Mouse (Mus musculus): ENCODE results near the gene Prl8a8. TPM values are rescaled to one million over a fixed set of nuclear protein-coding genes. Genes with fewer than 3 reads are reported as not detected.

The Prl8a8 gene
- not detected in 2 replicates for polyA plus RNA-seq (2016; fragmentation: Nextera tagmentation; extraction: Ambion mirVana)

DNA sequence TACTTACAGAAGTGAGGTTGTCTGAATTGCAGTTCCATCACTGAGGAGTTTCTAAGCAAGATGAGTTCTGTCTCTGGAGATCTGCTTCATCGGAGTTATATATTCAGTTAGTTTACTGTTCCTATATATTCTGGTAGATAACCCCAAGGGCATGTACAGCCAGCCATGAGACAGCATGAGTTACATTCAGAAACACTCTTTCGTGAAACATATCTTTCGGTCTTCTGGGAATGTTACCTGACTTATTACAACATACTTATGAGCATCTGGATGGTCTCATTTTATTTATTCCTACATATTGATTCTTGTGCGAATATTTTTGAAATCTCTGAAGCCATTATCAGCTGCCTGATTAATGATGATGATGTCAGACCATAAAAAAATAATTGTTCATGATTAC is at the start of gene Prl8a8:
TSS of gene Prl8a8 (minus strand) at position 101 of the 400 bp plus-strand sequence.
- ATAC-seq: no peak
- Histone ChIP-seq H3K9me3 (replicated peaks) (no peaks in the 10 kb centered on the region), H3K27ac (no peak within 1 kb of the TSS), H3K9ac (no peak within 1 kb of the TSS), H3K4me3 (no peak within 1 kb of the TSS), H3K4me1 (no peaks in the 10 kb centered on the region), H3K4me2 (no peak within 1 kb of the TSS), H3K27me3 (replicated peaks) (no peaks in the 10 kb centered on the region), H3K36me3 (no peaks in the 10 kb centered on the region)
- 73% methylated on average over 4 of the region's 4 CpGs for WGBS (ENCODE audit: insufficient replicate concordance)

DNA sequence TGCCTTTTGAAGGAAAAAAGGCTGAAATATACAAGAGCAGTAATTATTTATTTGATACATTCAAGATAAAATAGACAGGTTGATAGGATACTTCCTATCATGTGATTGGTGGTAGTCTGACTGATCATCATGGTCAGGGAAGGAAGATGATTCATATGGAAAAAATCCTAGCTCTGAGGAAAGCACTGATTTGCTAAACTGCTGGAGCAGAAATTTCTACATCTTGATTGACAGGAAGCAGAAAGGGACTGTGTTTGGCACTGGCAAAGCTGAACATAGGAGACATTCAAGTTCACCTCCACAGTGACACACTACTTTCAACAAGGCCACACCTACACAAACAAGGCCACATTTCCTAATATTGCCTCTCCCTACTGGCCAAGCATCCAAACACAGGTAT is 40.3 kb upstream of the Prl8a8 start:
- no peak overlapping the region for H3K4me3 ChIP-seq
- H3K36me3 ChIP-seq: no peaks in the 10 kb centered on the region
- no peak overlapping the region for H3K9ac ChIP-seq
- no peaks in the 10 kb centered on the region for H3K27me3 ChIP-seq (replicated peaks)
- no peaks in the 10 kb centered on the region for H3K4me1 ChIP-seq
- no peak for ATAC-seq
- no peak overlapping the region for H3K4me2 ChIP-seq
- H3K27ac ChIP-seq: no peak overlapping the region
- no peaks in the 10 kb centered on the region for H3K9me3 ChIP-seq (replicated peaks)

DNA sequence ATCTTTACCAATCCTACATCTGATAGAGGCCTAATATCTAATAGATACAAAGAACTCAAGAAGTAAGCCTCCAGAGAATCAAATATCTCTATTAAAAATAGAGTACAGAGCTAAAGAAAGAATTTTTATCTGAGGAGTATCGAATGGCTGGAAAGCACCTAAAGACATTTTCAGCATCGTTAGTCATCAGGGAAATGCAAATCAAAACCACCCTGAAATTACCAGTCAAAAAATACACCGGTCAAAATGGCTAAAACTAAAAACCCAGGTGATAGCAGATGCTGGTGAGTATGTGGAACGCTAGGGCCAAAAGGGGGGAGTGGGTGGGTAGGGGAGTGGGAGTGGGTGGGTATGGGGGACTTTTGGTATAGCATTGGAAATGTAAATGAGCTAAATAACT is 10.1 kb upstream of the Prl8a8 start:
- Histone ChIP-seq H3K27ac (no peak overlapping the region), H3K4me1 (no peaks in the 10 kb centered on the region), H3K4me2 (no peak overlapping the region), H3K9ac (no peak overlapping the region), H3K4me3 (no peak overlapping the region), H3K9me3 (replicated peaks) (no peaks in the 10 kb centered on the region), H3K27me3 (replicated peaks) (no peaks in the 10 kb centered on the region), H3K36me3 (no peaks in the 10 kb centered on the region)
- no peak for ATAC-seq
- 58% methylated on average over 4 of the region's 4 CpGs for WGBS (ENCODE audit: insufficient replicate concordance)

DNA sequence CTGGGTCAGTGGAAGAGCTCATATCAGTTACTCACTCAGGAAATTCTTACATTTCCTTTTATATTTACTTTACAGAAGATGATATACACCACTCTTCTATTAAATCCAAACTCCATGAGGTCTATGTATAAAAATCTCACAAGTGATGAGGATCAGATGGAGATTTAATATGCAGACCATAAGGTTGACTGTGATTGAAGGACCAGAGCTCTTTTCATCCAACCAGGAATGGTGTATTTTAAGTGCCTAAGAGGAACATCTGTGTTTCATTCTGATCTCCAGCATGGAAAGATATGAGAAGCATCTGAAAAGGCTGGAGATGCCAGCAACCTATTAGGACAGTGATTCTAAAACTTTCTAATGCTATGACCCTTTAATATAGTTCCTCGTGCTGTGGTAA is 5.4 kb downstream of the Prl8a8 start:
- no peak overlapping the region for H3K27ac ChIP-seq
- no peak overlapping the region for H3K4me2 ChIP-seq
- no peak overlapping the region for H3K4me3 ChIP-seq
- 74% methylated on average over 1 of the region's 1 CpGs for WGBS (ENCODE audit: insufficient replicate concordance)
- no peak for ATAC-seq
- no peaks in the 10 kb centered on the region for H3K36me3 ChIP-seq
- H3K9me3 ChIP-seq (replicated peaks): no peaks in the 10 kb centered on the region
- H3K4me1 ChIP-seq: no peaks in the 10 kb centered on the region
- no peaks in the 10 kb centered on the region for H3K27me3 ChIP-seq (replicated peaks)
- H3K9ac ChIP-seq: no peak overlapping the region

Other genes starting within 250 kb of the Prl8a8 start
- not detected in 2 replicates for gene Prl6a1, start 200.6 kb downstream of the Prl8a8 start, polyA plus RNA-seq (2016; fragmentation: Nextera tagmentation; extraction: Ambion mirVana)
- not detected in 2 replicates for gene Prl8a2, start 167.5 kb downstream of the Prl8a8 start, polyA plus RNA-seq (2016; fragmentation: Nextera tagmentation; extraction: Ambion mirVana)
- gene Prl2b1, start 122.4 kb downstream of the Prl8a8 start, polyA plus RNA-seq (2016; fragmentation: Nextera tagmentation; extraction: Ambion mirVana): not detected in 2 replicates
- not detected in 2 replicates for gene Prl8a6, start 74.5 kb downstream of the Prl8a8 start, polyA plus RNA-seq (2016; fragmentation: Nextera tagmentation; extraction: Ambion mirVana)
- not detected in 2 replicates for gene Prl8a9, start 51.4 kb upstream of the Prl8a8 start, polyA plus RNA-seq (2016; fragmentation: Nextera tagmentation; extraction: Ambion mirVana)
- not detected in 2 replicates for gene Prl8a1, start 69.0 kb upstream of the Prl8a8 start, polyA plus RNA-seq (2016; fragmentation: Nextera tagmentation; extraction: Ambion mirVana)
- gene Prl7b1, start 97.4 kb upstream of the Prl8a8 start, polyA plus RNA-seq (2016; fragmentation: Nextera tagmentation; extraction: Ambion mirVana): not detected in 2 replicates
- gene Prl7a1, start 129.3 kb upstream of the Prl8a8 start, polyA plus RNA-seq (2016; fragmentation: Nextera tagmentation; extraction: Ambion mirVana): not detected in 2 replicates
- gene Prl7a2, start 154.8 kb upstream of the Prl8a8 start, polyA plus RNA-seq (2016; fragmentation: Nextera tagmentation; extraction: Ambion mirVana): not detected in 2 replicates
- not detected in 2 replicates for gene Prl7d1, start 203.5 kb upstream of the Prl8a8 start, polyA plus RNA-seq (2016; fragmentation: Nextera tagmentation; extraction: Ambion mirVana)

All from liver, embryonic 12.5 days (tissue).